Mouse (Mus musculus) lung, postnatal 0 days (tissue): Measurements from ENCODE around the gene Dgki.

ENCODE experiments used
- CTCF ChIP-seq: IDR thresholded peaks from 2 replicates; pipeline ENCODE4 v1.5.1; 2016; ENCODE audit warnings: antibody characterized with exemption, mild to moderate bottlenecking
- EP300 ChIP-seq: IDR thresholded peaks from 2 replicates; pipeline ENCODE4 v1.6.1; 2016; ENCODE audit warnings: antibody characterized with exemption, mild to moderate bottlenecking, control low read depth

- TF ChIP-seq CTCF: no peak
- TF ChIP-seq EP300: no peak
These were observed 349.3 kb downstream of the Dgki start for GRCm38 (mm10) chr6:36950648-36951047.
